Mouse (Mus musculus) CH12.LX (cell line): Measurements from ENCODE around the gene Wnt5b. TPM values are rescaled to one million over a fixed set of nuclear protein-coding genes. Genes with fewer than 3 reads are reported as not detected.

Experiments
- DNase-seq: peaks from one replicate; pipeline ENCODE4 v3.0.0-alpha.2; 2013; ENCODE audit errors: extremely low read depth
- H3K27ac ChIP-seq: 2 replicates; pipeline ENCODE4 v1.5.1; 2012; ENCODE audit warnings: low read depth, mild to moderate bottlenecking, control low read depth, moderate library complexity; ENCODE audit not compliant: insufficient read depth
- H3K27me3 ChIP-seq: replicated peaks from 2 replicates; pipeline ENCODE3; 2012; ENCODE audit warnings: inconsistent platforms
- H3K36me3 ChIP-seq, 2 experiments: replicated peaks in 1 of 2; 2 replicates each; pipeline versions ENCODE3 to v1.6.1; 2012; ENCODE audit warnings: inconsistent platforms in 1 of 2, low read length in 1 of 2, mild to moderate bottlenecking in 1 of 2, mixed read lengths in 1 of 2, moderate library complexity in 1 of 2; ENCODE audit not compliant: control insufficient read depth in 1 of 2, insufficient read depth in 1 of 2
- H3K4me1 ChIP-seq, 2 experiments: 2 replicates each; pipeline ENCODE4 v1.6.1; 2012; ENCODE audit warnings: inconsistent platforms in 1 of 2, moderate library complexity in 1 of 2; ENCODE audit not compliant: insufficient read depth in 2 of 2, control insufficient read depth in 1 of 2
- H3K4me2 ChIP-seq: 2 replicates; pipeline ENCODE4 v1.6.1; 2012; ENCODE audit warnings: low read depth, mild to moderate bottlenecking, control low read depth; ENCODE audit not compliant: poor library complexity, insufficient read depth, severe bottlenecking
- H3K4me3 ChIP-seq, 3 experiments: fragments of 150-350 bp in 1 of 3; sonication (generic) in 1 of 3; replicated peaks in 1 of 3; 2 replicates each; pipeline versions ENCODE3 to v1.5.1; 2011 to 2012; ENCODE audit warnings: low read depth in 2 of 3, low read length in 2 of 3, mild to moderate bottlenecking in 2 of 3, moderate library complexity in 2 of 3, control low read depth in 1 of 3, improper control_type of control experiment in 1 of 3, inconsistent platforms in 1 of 3, mixed read lengths in 1 of 3; ENCODE audit not compliant: poor library complexity in 1 of 3
- H3K79me2 ChIP-seq: replicated peaks from 2 replicates; pipeline ENCODE4 v1.6.1; 2012; ENCODE audit warnings: mild to moderate bottlenecking, moderate library complexity; ENCODE audit not compliant: control insufficient read depth, poor library complexity, insufficient read depth, severe bottlenecking; ENCODE audit errors: extremely low read depth
- H3K9ac ChIP-seq: 2 replicates; pipeline ENCODE4 v1.6.1; 2012; ENCODE audit warnings: low read depth, mild to moderate bottlenecking, control low read depth, moderate library complexity; ENCODE audit not compliant: insufficient read depth
- H3K9me3 ChIP-seq: replicated peaks from 2 replicates; pipeline ENCODE3; 2012; ENCODE audit warnings: low read length, inconsistent platforms, mixed read lengths
- BHLHE40 ChIP-seq: IDR thresholded peaks from 2 replicates; pipeline ENCODE4 v1.6.1; 2011; ENCODE audit warnings: mild to moderate bottlenecking, low read depth, low read length, improper control_type of control experiment
- CHD1 ChIP-seq: IDR thresholded peaks from 2 replicates; pipeline ENCODE4 v1.6.1; 2012; ENCODE audit warnings: low read depth, low read length, improper control_type of control experiment, inconsistent platforms
- CTCF ChIP-seq, 2 experiments: IDR thresholded peaks in 1 of 2; conservative IDR thresholded peaks in 1 of 2; 2 replicates each; pipeline ENCODE4 v1.5.1; 2011 to 2012; ENCODE audit warnings: low read depth in 2 of 2, low read length in 2 of 2, improper control_type of control experiment in 1 of 2, inconsistent platforms in 1 of 2, mild to moderate bottlenecking in 1 of 2, moderate library complexity in 1 of 2
- EP300 ChIP-seq: IDR thresholded peaks from 2 replicates; pipeline ENCODE4 v1.6.1; 2011; ENCODE audit warnings: low read length, improper control_type of control experiment
- HCFC1 ChIP-seq: IDR thresholded peaks from 2 replicates; pipeline ENCODE4 v1.6.1; 2012; ENCODE audit warnings: low read depth, mild to moderate bottlenecking, inconsistent platforms, low read length, improper control_type of control experiment
- JUN ChIP-seq: IDR thresholded peaks from 2 replicates; pipeline ENCODE4 v1.6.1; 2011; ENCODE audit warnings: low read depth, mild to moderate bottlenecking, low read length, improper control_type of control experiment, moderate library complexity; ENCODE audit not compliant: insufficient read depth
- MAFK ChIP-seq: IDR thresholded peaks from 2 replicates; pipeline ENCODE4 v1.6.1; 2011; ENCODE audit warnings: low read length, improper control_type of control experiment; ENCODE audit not compliant: insufficient replicate concordance
- MEF2A ChIP-seq: IDR thresholded peaks from 2 replicates; pipeline ENCODE4 v1.6.1; 2014; ENCODE audit warnings: low read depth, mild to moderate bottlenecking, inconsistent platforms, low read length, improper control_type of control experiment, borderline replicate concordance
- NELFE ChIP-seq: IDR thresholded peaks from 2 replicates; pipeline ENCODE4 v1.6.1; 2011; ENCODE audit warnings: low read depth, low read length, improper control_type of control experiment
- PAX5 ChIP-seq: IDR thresholded peaks from 2 replicates; pipeline ENCODE4 v1.6.1; 2012; ENCODE audit warnings: low read length, inconsistent platforms, mixed read lengths
- POLR2AphosphoS2 ChIP-seq: IDR thresholded peaks from 2 replicates; pipeline ENCODE4 v1.6.1; 2011; ENCODE audit warnings: low read depth, low read length, improper control_type of control experiment
- SMC3 ChIP-seq: IDR thresholded peaks from 2 replicates; pipeline ENCODE4 v1.6.1; 2011; ENCODE audit warnings: low read depth, low read length, improper control_type of control experiment
- USF1 ChIP-seq: IDR thresholded peaks from 2 replicates; pipeline ENCODE4 v1.6.1; 2014; ENCODE audit warnings: low read depth, mild to moderate bottlenecking, inconsistent platforms, low read length, improper control_type of control experiment
- ZKSCAN1 ChIP-seq: IDR thresholded peaks from 2 replicates; pipeline ENCODE4 v1.6.1; 2012; ENCODE audit warnings: low read depth, inconsistent platforms, low read length, improper control_type of control experiment, borderline replicate concordance
- ZNF384 ChIP-seq: IDR thresholded peaks from 2 replicates; pipeline ENCODE4 v1.6.1; 2012; ENCODE audit warnings: low read depth, low read length, improper control_type of control experiment, inconsistent platforms
- dilution Hi-C: fragments of 300-500 bp; cut with MboI; formaldehyde crosslinking; loops from 2 replicates; pipeline ENCODE4 v1.14.3; 2020; ENCODE audit warnings: low sequenced_read_pairs; ENCODE audit not compliant: extremely low pct_unique_long_range_greater_than_20kb, extremely low pct_ligation_motif_present
- in situ Hi-C: fragments of 300-500 bp; cut with MboI; formaldehyde crosslinking; loops from 3 replicates; pipeline ENCODE4 v1.14.3; 2019; ENCODE audit warnings: low sequenced_read_pairs, low pct_ligation_motif_present, low pct_unique_long_range_greater_than_20kb, mixed read lengths
- polyA plus RNA-seq: library from polyadenylated mRNA; unstranded; fragments of >175 nt; gene quantifications from 2 replicates; pipeline ENCODE4 v1.2.1, GENCODE M21; 2012; ENCODE audit warnings: low read depth; ENCODE audit not compliant: insufficient read length
- total RNA-seq, 2 experiments: library from RNA; depleted of rRNA; stranded (reverse); fragments of 300-350 nt in 1 of 2; fragments of >200 nt in 1 of 2; gene quantifications; 2 replicates each; pipeline ENCODE4 v1.2.3; 2012 to 2014

Gene Wnt5b
- total and polyA plus RNA-seq, 3 experiments, result 1.2 to 2.0 (median 1.5) TPM

DNA sequence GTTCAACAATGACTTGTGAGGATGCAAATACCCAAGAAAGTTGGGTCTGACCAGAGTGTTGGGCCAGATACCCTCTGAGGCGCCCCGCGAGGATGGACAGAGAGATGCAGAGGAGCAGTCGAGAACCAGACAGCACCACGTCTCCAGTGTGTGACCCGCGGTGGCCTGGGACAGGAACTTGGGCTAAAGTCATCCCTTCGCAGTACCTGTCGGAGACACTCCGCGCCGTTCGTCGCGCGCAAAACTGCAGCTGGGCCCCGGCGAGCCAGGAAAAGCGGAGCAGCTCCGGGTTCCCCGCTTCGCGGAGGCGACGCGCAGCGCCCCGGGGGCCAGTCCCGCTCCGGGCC is 718 bp downstream of the Wnt5b start:
- dilution Hi-C loops, result no loop called here
- Histone ChIP-seq H3K9me3 (peaks cover 2% of the 10 kb centered on the region), H3K79me2 (no peaks in the 10 kb centered on the region), H3K9ac (no peak overlapping the region), H3K4me3 (no peak overlapping the region), H3K36me3 (no peaks in the 10 kb centered on the region), H3K4me2 (no peak overlapping the region), H3K27me3 (no peaks in the 10 kb centered on the region), H3K27ac (no peak overlapping the region), H3K4me1 (no peaks in the 10 kb centered on the region)
- DNase-seq, result no peak
- TF ChIP-seq POLR2AphosphoS2, result no peak
- no peak for TF ChIP-seq MAFK
- in situ Hi-C loops, result no loop called here

GRCm38 (mm10) chr6:119535867-119536266 is 8.3 kb downstream of the Wnt5b start:
- Histone ChIP-seq H3K27me3 (no peaks in the 10 kb centered on the region), H3K79me2 (no peaks in the 10 kb centered on the region), H3K4me1 (peaks cover 3 to 4% of the 10 kb centered on the region in 2 experiments; a peak in 2 of 4 replicates), H3K27ac (no peak overlapping the region), H3K9ac (no peak overlapping the region), H3K36me3 (no peaks in the 10 kb centered on the region), H3K4me3 (no peak overlapping the region), H3K4me2 (no peak overlapping the region), H3K9me3 (no peaks in the 10 kb centered on the region)
- dilution Hi-C loops (no loop called here), in situ Hi-C loops (no loop called here)
- no peak for DNase-seq
- no peak for TF ChIP-seq JUN
- TF ChIP-seq SMC3, result no peak
- no peak for TF ChIP-seq BHLHE40
- TF ChIP-seq NELFE, result no peak
- no peak for TF ChIP-seq HCFC1
- no peak for TF ChIP-seq MAFK
- no peak for TF ChIP-seq POLR2AphosphoS2
- no peak for TF ChIP-seq ZKSCAN1
- no peak for TF ChIP-seq USF1
- no peak for TF ChIP-seq ZNF384
- TF ChIP-seq MEF2A, result no peak
- TF ChIP-seq CTCF (conservative IDR thresholded peaks at IDR 0.05 in 1 of 2, IDR thresholded peaks at IDR 0.05 in 1 of 2; ENCODE audit: low read depth in 2 of 2, low read length in 2 of 2), result no peak
- no peak for TF ChIP-seq EP300
- no peak for TF ChIP-seq CHD1
- TF ChIP-seq PAX5, result no peak
